Mouse (Mus musculus): Measurements from ENCODE around the gene Slc16a11. TPM values are rescaled to one million over a fixed set of nuclear protein-coding genes. Genes with fewer than 3 reads are reported as not detected.

The Slc16a11 gene
- total RNA-seq, 2 experiments from 2014 or later: 35.2 to 47.0 TPM

DNA sequence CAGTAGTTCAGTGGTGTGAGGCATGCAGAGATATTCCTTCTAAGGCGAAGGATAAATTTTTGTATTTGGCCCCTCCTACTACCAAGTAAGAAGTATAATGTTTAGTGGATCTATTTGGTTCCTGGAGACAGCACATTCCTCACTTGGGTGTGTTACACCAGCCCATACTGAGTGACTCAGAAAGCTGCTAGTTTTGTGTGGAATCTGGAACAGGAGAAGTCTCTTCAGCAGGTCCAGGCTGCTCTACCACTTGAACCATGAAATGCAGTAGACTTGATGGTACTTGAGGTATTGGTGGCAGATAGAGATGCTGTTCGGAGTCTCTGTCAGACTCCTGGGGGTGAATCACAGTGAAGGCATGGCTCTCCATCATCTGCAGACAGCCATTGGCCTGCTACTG, 1.9 kb upstream of the Slc16a11 start:
- no peak for DNase-seq (ENCODE audit: low spot score in 2 of 2)
- Histone ChIP-seq H3K4me3 (no peak overlapping the region), H3K27ac (no peak overlapping the region)
- TF ChIP-seq CTCF (conservative IDR thresholded peaks at IDR 0.05): no peak

DNA sequence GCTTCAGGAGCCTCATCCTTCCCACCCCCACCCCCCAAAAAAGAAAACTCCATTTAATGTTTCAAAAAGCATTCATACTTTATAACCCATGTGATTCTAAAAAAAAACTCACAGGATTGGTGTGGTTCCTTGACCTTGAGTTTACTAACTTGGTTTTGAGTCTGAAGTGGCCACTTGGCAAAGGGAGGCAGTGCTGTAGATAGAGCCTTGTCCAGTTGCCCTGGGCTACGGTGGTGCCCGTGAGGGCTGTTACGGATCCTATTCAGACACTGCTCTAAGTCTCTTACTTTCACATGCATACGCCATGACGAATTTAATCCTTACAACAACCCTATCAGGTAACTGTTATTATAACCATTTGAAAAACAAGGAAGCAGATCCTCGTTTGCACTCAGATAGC, 580 bp upstream of the Slc16a11 start:
- TF ChIP-seq CTCF (conservative IDR thresholded peaks at IDR 0.05): no peak
- DNase-seq (ENCODE audit: low spot score in 2 of 2): no peak
- Histone ChIP-seq H3K27ac (no peak overlapping the region), H3K4me3 (no peak overlapping the region)

GRCm38 (mm10) chr11:70212896-70213295, 344 bp downstream of the Slc16a11 start:
- H3K27ac ChIP-seq: peak overlapping the region; percentile 88; the same call in 1 of the 2 replicates
- peak; percentile 78 to 80 for DNase-seq (ENCODE audit: low spot score in 2 of 2)
- TF ChIP-seq CTCF (conservative IDR thresholded peaks at IDR 0.05): peak; percentile 86
- H3K4me3 ChIP-seq: no peak overlapping the region

- Histone ChIP-seq H3K27ac (peak overlapping the region; percentile 88), H3K4me3 (peak overlapping the region; percentile 64)
- TF ChIP-seq CTCF (conservative IDR thresholded peaks at IDR 0.05): no peak
- DNase-seq (ENCODE audit: low spot score in 2 of 2): no peak
Measured at GRCm38 (mm10) chr11:70213736-70214135, 1.2 kb downstream of the Slc16a11 start.

DNA sequence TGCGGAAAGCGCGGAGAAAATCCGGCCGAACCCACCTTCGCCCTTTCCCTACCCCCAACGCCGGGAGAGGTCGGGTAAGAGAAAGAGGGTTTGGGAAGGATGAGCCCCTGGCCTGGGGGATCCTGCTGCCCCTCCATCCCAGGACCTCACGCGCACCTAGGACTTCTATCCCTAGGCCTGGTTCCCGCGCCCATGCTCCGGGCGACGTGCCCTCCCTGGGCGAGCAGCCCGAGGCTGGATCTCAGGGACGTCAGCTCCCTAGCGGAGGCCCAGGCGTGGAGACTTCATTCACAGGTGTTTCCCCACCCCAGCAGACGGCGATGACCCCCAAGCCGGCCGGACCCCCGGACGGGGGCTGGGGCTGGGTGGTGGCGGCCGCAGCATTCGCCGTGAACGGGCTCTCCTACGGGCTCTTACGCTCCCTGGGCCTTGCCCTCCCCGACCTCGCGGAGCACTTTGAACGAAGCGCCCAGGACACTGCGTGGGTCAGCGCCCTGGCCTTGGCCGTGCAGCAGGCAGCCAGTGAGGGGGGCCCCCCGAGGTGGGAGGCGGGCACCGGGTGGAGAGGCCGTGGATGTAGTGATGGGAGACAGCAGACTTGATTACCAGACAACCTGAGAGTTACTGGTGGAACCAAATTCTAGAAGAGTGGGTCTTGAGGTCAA, 1.8 kb downstream of the Slc16a11 start:
- H3K4me3 ChIP-seq: peak overlapping the region; percentile 64
- no peak for TF ChIP-seq CTCF (conservative IDR thresholded peaks at IDR 0.05)
- peak overlapping the region; percentile 88 for H3K27ac ChIP-seq
- DNase-seq (ENCODE audit: low spot score in 2 of 2): no peak

DNA sequence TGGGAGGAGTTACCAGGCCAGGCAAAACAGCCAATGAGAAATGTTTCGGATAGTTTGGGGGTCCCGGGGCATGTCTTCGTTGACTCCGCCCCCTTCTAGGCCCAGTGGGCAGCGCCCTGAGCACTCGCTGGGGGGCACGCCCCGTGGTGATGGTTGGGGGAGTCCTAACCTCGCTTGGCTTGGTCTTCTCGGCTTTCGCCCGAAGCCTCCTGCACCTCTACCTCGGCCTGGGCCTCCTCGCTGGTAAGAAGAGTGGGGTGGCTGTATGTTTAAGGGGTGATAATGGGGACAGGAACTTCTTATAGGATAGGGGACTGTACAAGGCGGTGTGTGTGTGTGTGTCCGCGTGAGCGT, 2.3 kb downstream of the Slc16a11 start:
- Histone ChIP-seq H3K4me3 (peak overlapping the region; percentile 64; the same call in 1 of the 2 replicates), H3K27ac (peak overlapping the region; percentile 88; the same call in 1 of the 2 replicates)
- TF ChIP-seq CTCF (conservative IDR thresholded peaks at IDR 0.05): no peak
- no peak for DNase-seq (ENCODE audit: low spot score in 2 of 2)

DNA sequence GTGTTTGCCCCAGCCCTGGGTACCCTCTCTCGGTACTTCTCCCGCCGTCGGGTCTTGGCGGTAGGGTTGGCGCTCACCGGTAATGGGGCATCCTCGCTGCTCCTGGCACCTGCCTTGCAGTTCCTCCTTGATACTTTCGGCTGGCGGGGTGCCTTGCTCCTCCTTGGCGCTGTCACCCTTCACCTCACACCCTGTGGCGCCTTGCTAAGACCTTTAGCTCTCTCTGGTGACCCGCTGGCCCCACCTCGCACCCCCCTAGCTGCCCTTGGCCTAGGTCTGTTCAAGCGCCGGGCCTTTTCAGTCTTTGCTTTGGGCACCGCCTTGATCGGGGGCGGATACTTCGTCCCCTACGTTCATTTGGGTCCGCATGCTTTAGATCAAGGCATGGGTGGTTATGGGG, 2.7 kb downstream of the Slc16a11 start:
- H3K4me3 ChIP-seq: no peak overlapping the region; the same call in 1 of the 2 replicates
- DNase-seq (ENCODE audit: low spot score in 2 of 2): no peak
- no peak overlapping the region for H3K27ac ChIP-seq
- no peak for TF ChIP-seq CTCF (conservative IDR thresholded peaks at IDR 0.05)

- TF ChIP-seq CTCF (conservative IDR thresholded peaks at IDR 0.05): no peak
- no peak for DNase-seq (ENCODE audit: low spot score in 2 of 2)
- no peak overlapping the region for H3K27ac ChIP-seq
- H3K4me3 ChIP-seq: no peak overlapping the region
Measured at GRCm38 (mm10) chr11:70216103-70216502, 3.6 kb downstream of the Slc16a11 start.

- H3K27ac ChIP-seq: no peak overlapping the region
- TF ChIP-seq CTCF (conservative IDR thresholded peaks at IDR 0.05): no peak
- no peak for DNase-seq (ENCODE audit: low spot score in 2 of 2)
- H3K4me3 ChIP-seq: no peak overlapping the region
Measured at GRCm38 (mm10) chr11:70218039-70218438, 5.5 kb downstream of the Slc16a11 start.

DNA sequence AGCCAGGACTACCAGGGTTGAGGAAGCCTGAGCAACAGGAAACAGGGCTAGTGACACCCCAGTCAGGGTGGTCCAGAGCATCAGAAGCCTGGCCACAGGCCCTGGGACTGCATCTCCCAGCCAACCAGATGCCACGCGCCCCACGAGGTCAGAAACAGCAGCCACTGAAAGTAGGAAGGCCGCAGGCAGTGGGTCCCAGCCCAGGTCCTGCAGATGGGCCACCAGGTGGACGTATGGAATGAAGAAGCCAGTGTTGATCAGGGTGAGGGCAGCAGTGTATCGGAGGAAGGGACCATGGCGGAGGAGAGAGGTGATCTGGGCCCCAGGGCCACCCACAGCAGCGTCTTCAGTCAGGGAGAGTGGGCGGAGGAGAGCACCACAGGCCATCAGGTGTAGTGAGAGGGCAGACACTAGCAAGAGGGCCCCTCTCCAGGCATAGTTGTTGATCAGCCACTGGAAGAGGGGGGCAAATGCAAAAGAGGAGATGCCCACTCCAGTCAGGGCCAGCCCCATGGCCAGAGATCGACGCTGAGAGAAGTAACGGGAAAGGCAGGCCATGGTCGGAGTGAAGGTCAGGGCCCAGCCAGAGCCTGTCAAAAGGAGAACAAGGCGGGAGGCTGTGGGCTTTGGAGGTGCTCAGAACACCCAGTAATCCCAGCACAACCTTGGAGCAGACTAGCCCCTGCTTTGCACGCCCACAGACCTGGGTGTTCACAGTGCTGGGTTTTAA, 6.4 kb downstream of the Slc16a11 start:
- Histone ChIP-seq H3K27ac (peak overlapping the region; percentile 18; the same call in 1 of the 2 replicates), H3K4me3 (peak overlapping the region; percentile 73; the same call in 1 of the 2 replicates)
- no peak for TF ChIP-seq CTCF (conservative IDR thresholded peaks at IDR 0.05)
- no peak for DNase-seq (ENCODE audit: low spot score in 2 of 2)

DNA sequence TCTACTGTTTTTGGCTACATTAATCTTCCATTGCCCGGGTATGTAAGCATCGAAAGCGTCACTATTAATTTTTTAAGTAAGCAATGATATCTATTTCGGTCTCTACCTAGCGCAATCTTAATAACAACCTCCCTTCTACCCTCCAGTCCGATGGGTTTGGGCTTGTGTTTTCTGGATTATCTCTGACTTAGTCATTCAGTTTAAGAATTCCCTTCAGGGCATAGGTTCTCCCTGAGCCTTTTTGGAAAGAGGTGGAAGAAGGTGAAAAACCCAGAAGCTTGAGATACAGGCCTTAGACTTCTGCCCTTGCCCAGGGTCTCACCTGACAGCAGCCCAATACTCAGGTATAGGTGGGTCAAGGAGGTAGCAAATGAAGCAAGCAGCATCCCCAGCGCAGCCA, 7.3 kb downstream of the Slc16a11 start:
- no peak for DNase-seq (ENCODE audit: low spot score in 2 of 2)
- Histone ChIP-seq H3K4me3 (peak overlapping the region; percentile 73), H3K27ac (peak overlapping the region; percentile 97)
- no peak for TF ChIP-seq CTCF (conservative IDR thresholded peaks at IDR 0.05)

DNA sequence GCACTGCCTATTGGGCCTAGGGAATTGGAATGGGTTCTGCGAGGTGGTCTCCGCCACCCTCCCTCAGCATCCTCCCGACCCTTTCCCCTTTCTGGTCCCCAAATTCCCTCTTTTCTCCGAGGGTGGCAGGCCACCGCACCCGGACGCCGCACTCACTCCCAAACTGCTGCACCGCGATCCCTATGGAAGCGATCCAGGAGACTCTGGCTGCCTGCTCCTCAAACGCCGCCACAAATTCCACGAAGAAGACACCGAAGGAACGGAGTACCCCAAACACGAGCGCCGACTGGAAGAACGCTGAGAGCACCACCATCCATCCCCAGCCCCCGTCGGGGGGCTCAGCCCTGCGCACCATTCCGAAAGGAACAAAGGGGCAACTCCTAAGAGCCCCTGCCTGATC, 7.8 kb downstream of the Slc16a11 start:
- Histone ChIP-seq H3K27ac (peak overlapping the region; percentile 97), H3K4me3 (peak overlapping the region; percentile 73)
- DNase-seq (ENCODE audit: low spot score in 2 of 2): no peak
- TF ChIP-seq CTCF (conservative IDR thresholded peaks at IDR 0.05): no peak

DNA sequence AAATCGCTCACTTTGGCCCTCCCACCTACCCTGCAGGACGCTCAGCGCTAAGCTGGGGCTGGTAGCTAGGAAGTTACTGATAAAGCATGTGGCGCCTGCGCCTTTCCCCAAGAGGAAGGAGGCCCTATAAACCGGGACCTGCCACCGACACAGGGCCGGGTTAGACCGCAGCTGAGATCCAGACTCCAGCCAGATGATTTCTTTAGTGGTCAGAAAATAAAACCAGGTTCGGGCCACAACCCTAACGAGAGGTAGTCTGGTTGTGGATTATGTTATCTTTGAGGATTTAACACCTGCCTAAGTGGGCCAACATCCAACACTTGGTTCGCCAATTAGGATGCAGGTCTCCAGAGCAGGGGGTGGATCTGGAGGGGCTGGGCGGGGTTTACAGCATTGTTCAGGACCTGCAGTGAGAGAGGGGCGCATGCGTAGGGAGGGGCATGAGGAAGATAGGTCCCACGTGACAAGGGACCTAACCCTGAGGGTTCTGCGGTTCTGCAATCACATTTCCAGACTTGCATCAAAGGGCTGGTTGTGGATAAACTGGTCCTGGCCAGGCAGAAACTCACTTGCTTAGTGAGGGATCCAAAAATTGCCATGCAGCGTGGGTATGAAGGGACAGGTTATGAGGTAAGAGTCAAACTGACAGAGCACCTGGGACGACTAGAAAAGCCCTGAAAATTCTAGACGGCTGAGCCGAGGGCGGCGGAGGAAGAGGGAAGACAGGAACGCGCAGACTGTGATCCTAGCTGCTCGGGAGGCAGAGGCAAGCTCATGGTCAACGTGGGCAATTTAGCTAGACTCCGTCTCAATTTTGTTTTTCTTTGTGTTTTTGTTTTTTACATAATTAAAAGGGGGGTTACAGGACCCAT, 8.4 kb downstream of the Slc16a11 start, which contains the start of gene Slc16a13:
Gene Slc16a13 (minus strand): TSS at position 334 of the 872 bp plus-strand sequence.
- TF ChIP-seq CTCF (conservative IDR thresholded peaks at IDR 0.05): no peak
- H3K27ac ChIP-seq: peak within 1 kb of the TSS; percentile 97
- H3K4me3 ChIP-seq: peak within 1 kb of the TSS; percentile 73
- peak; percentile 93 to 97 for DNase-seq (ENCODE audit: low spot score in 2 of 2)
